Mouse (Mus musculus) kidney, adult 10 weeks (tissue): ENCODE data around the gene Gm4133. TPM values are rescaled to one million over a fixed set of nuclear protein-coding genes. Genes with fewer than 3 reads are reported as not detected.

Experiments
- polyA plus RNA-seq: library from polyadenylated mRNA; stranded (reverse); fragments of 350-450 nt; fragmentation: Illumina TruSeq; extraction: RNeasy Lipid Tissue Mini Kit (QIAGEN cat#74804); gene quantifications from one replicate; pipeline ENCODE4 v1.2.3, GENCODE M21; 2014; ENCODE audit warnings: low read depth, low replicate concordance

The Gm4133 gene
- polyA plus RNA-seq, result not detected

GRCm38 (mm10) chr7:20333965-20334364 is at the start of gene Gm4133:
TSS of gene Gm4133 (minus strand) at chr7:20334065.

GRCm38 (mm10) chr7:20375310-20375709 is 41.4 kb upstream of the Gm4133 start, which contains the start of gene Gm5728:
TSS of gene Gm5728 (minus strand) at chr7:20375410.

Other genes starting within 250 kb of the Gm4133 start
- not detected for gene Vmn1r91, start 234.4 kb downstream of the Gm4133 start, polyA plus RNA-seq
- gene Gm16442, start 211.5 kb downstream of the Gm4133 start, polyA plus RNA-seq, result not detected
- gene Vmn1r93, start 195.0 kb downstream of the Gm4133 start, polyA plus RNA-seq, result not detected
- not detected for gene Vmn1r94, start 165.7 kb downstream of the Gm4133 start, polyA plus RNA-seq
- gene Vmn1r95, start 140.4 kb downstream of the Gm4133 start, polyA plus RNA-seq, result not detected
- gene Gm6164, start 128.5 kb downstream of the Gm4133 start, polyA plus RNA-seq, result not detected
- gene Gm4498, start 100.2 kb downstream of the Gm4133 start, polyA plus RNA-seq, result not detected
- gene Gm5890, start 71.2 kb downstream of the Gm4133 start, polyA plus RNA-seq, result not detected
- gene Gm5728, start 41.3 kb upstream of the Gm4133 start, polyA plus RNA-seq, result not detected
- not detected for gene Vmn1r100, start 83.9 kb upstream of the Gm4133 start, polyA plus RNA-seq
- not detected for gene Vmn1r101, start 108.5 kb upstream of the Gm4133 start, polyA plus RNA-seq
- not detected for gene Gm10670, start 140.9 kb upstream of the Gm4133 start, polyA plus RNA-seq
- gene Vmn1r103, start 176.5 kb upstream of the Gm4133 start, polyA plus RNA-seq, result not detected
- gene Vmn1r104, start 199.8 kb upstream of the Gm4133 start, polyA plus RNA-seq, result not detected
- not detected for gene Gm5726, start 211.7 kb upstream of the Gm4133 start, polyA plus RNA-seq
- gene Gm4141, start 242.2 kb upstream of the Gm4133 start, polyA plus RNA-seq, result not detected